Mouse (Mus musculus): ENCODE data around the gene Aplf.

DNA sequence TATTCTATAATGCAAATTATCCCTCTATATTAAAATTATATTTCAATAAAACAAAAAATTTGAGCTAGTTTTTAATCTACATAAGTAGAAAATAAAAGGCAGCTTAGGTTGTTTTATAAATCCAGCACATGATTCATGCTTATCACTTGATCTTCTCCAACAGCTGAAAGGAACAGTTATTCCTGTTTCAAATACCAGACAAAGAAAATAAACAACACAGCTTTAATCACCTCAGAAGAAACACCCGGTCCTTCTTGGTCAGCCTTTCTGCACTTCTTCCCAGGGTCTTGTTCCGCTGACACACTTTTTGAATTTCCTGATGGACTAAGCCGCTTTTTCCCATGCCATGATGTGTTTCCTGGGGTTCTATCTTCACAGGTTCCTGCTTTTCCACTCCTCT lies 18.5 kb downstream of the Aplf start:
- TF ChIP-seq ZC3H11A (IDR thresholded peaks at IDR 0.05; ENCODE audit: borderline replicate concordance, low read depth, low read length) (no peak), ZNF384 (IDR thresholded peaks at IDR 0.05; ENCODE audit: low read depth, low read length) (no peak), CHD2 (IDR thresholded peaks at IDR 0.05; ENCODE audit: low read depth, low read length) (no peak)
